7 mouse cellular contexts compared by ENCODE assay signal in genomic region chr7:25753076-25753475, GRCm38 (mm10). TPM values are rescaled to one million over a fixed set of nuclear protein-coding genes. Genes with fewer than 3 reads are reported as not detected.
DNase-seq lines count a peak whose midpoint lies in the region; ATAC-seq and TF ChIP-seq lines count a peak whose summit lies in the region.

No protein-coding gene starts in this region.

- intact Hi-C loops in gastrocnemius, postnatal 14 days (cut with DNase I; ENCODE audit: low total_unique reads), result no loop called here

- no peak for DNase-seq in kidney, postnatal 0 days (ENCODE audit: low spot score)
- no peak for DNase-seq in kidney, postnatal 4 days
- no peak for DNase-seq in embryonic facial prominence, embryonic 10.5 days (ENCODE audit: low spot score)
- DNase-seq in hindbrain, postnatal 0 days (ENCODE audit: low spot score), result no peak
- no peak for DNase-seq in frontal cortex, postnatal 10 days (ENCODE audit: low spot score in 2 of 2)
- no peak for DNase-seq in gastrocnemius, postnatal 14 days

- H3K27ac ChIP-seq in kidney, postnatal 0 days, result no peak overlapping the region
- H3K27ac ChIP-seq in embryonic facial prominence, embryonic 10.5 days (replicated peaks), result peak overlapping the region; percentile 99
- H3K27ac ChIP-seq in hindbrain, postnatal 0 days, result no peak overlapping the region
- no peak overlapping the region for H3K27ac ChIP-seq in neural tube, embryonic 12.5 days

- no peak for ATAC-seq in kidney, postnatal 0 days (replicated peaks; ENCODE audit: low FRiP score, low read depth)
- no peak for ATAC-seq in hindbrain, postnatal 0 days
- ATAC-seq in neural tube, embryonic 12.5 days (ENCODE audit: low FRiP score, low read depth), result no peak

- no peak for TF ChIP-seq CTCF in kidney, postnatal 0 days (IDR thresholded peaks at IDR 0.05; ENCODE audit: low read depth)
- no peak for TF ChIP-seq CTCF in hindbrain, postnatal 0 days (IDR thresholded peaks at IDR 0.05; ENCODE audit: low read depth)

- H3K4me2 ChIP-seq in kidney, postnatal 0 days (ENCODE audit: low read length), result peak overlapping the region; percentile 86
- peak overlapping the region; percentile 99 for H3K4me2 ChIP-seq in hindbrain, postnatal 0 days (ENCODE audit: low read depth, low read length)
- peak overlapping the region; percentile 94 for H3K4me2 ChIP-seq in neural tube, embryonic 12.5 days (replicated peaks)

- peak overlapping the region; percentile 99 for H3K9ac ChIP-seq in kidney, postnatal 0 days (ENCODE audit: low read depth, low read length)
- H3K9ac ChIP-seq in hindbrain, postnatal 0 days (replicated peaks; ENCODE audit: low read length), result peak overlapping the region; percentile 99
- H3K9ac ChIP-seq in neural tube, embryonic 12.5 days, result peak overlapping the region; percentile 96

- peak overlapping the region; percentile 93 for H3K4me3 ChIP-seq in kidney, postnatal 0 days (replicated peaks; ENCODE audit: low read depth, low read length)
- peak overlapping the region; percentile 97 for H3K4me3 ChIP-seq in embryonic facial prominence, embryonic 10.5 days
- H3K4me3 ChIP-seq in hindbrain, postnatal 0 days (ENCODE audit: low read length), result peak overlapping the region; percentile 98
- peak overlapping the region; percentile 97 for H3K4me3 ChIP-seq in neural tube, embryonic 12.5 days

- peaks cover 28% of the 10 kb centered on the region for H3K36me3 ChIP-seq in kidney, postnatal 0 days (ENCODE audit: insufficient read depth, low read length)
- H3K36me3 ChIP-seq in embryonic facial prominence, embryonic 10.5 days (replicated peaks), result peaks cover 52% of the 10 kb centered on the region
- H3K36me3 ChIP-seq in hindbrain, postnatal 0 days (ENCODE audit: insufficient read depth, low read length), result peaks cover 28% of the 10 kb centered on the region
- peaks cover 38% of the 10 kb centered on the region for H3K36me3 ChIP-seq in neural tube, embryonic 12.5 days

- peaks cover 9% of the 10 kb centered on the region for H3K4me1 ChIP-seq in kidney, postnatal 0 days (replicated peaks; ENCODE audit: insufficient read depth, low read length)
- peaks cover 17% of the 10 kb centered on the region for H3K4me1 ChIP-seq in embryonic facial prominence, embryonic 10.5 days
- peaks cover 16% of the 10 kb centered on the region for H3K4me1 ChIP-seq in hindbrain, postnatal 0 days (ENCODE audit: insufficient read depth, low read length)
- peaks cover 20% of the 10 kb centered on the region for H3K4me1 ChIP-seq in neural tube, embryonic 12.5 days

- no peaks in the 10 kb centered on the region for H3K9me3 ChIP-seq in kidney, postnatal 0 days (replicated peaks; ENCODE audit: low read length)
- no peaks in the 10 kb centered on the region for H3K9me3 ChIP-seq in embryonic facial prominence, embryonic 10.5 days
- no peaks in the 10 kb centered on the region for H3K9me3 ChIP-seq in hindbrain, postnatal 0 days (ENCODE audit: low read length)
- H3K9me3 ChIP-seq in neural tube, embryonic 12.5 days, result no peaks in the 10 kb centered on the region

- no peaks in the 10 kb centered on the region for H3K27me3 ChIP-seq in kidney, postnatal 0 days (ENCODE audit: insufficient read depth, low read length)
- no peaks in the 10 kb centered on the region for H3K27me3 ChIP-seq in embryonic facial prominence, embryonic 10.5 days (replicated peaks; ENCODE audit: low read depth, poor library complexity, severe bottlenecking)
- no peaks in the 10 kb centered on the region for H3K27me3 ChIP-seq in hindbrain, postnatal 0 days (ENCODE audit: insufficient read depth, low read length)
- H3K27me3 ChIP-seq in neural tube, embryonic 12.5 days (replicated peaks), result no peaks in the 10 kb centered on the region

RNA-seq across cellular contexts. Expression of gene Hnrnpul1, which starts 1.5 kb away (rescaled TPM):
- 50.0 and 56.0 TPM in 2 replicates for polyA plus RNA-seq in kidney, postnatal 0 days (2015; fragmentation: Nextera tagmentation; extraction: Ambion mirVana)
- polyA plus RNA-seq in embryonic facial prominence, embryonic 10.5 days (2016; fragmentation: Nextera tagmentation; extraction: Ambion mirVana), result 60.8 and 62.5 TPM in 2 replicates
- total RNA-seq in hindbrain, postnatal 0 days (2014; rRNA removed), result 116 and 128 TPM in 2 replicates
- 43.4 and 44.6 TPM in 2 replicates for polyA plus RNA-seq in hindbrain, postnatal 0 days (2015; fragmentation: Nextera tagmentation; extraction: Ambion mirVana)
- 64.7 and 67.0 TPM in 2 replicates for polyA plus RNA-seq in neural tube, embryonic 12.5 days (2016; fragmentation: Nextera tagmentation; extraction: Ambion mirVana)
- 10 to 100 TPM; 67.9 to 69.5 TPM for total RNA-seq in gastrocnemius, postnatal 14 days (2021)

RNA-seq across cellular contexts. Expression of gene Ccdc97, which starts 34.2 kb away (rescaled TPM):
- 18.8 and 19.4 TPM in 2 replicates for polyA plus RNA-seq in kidney, postnatal 0 days (2015; fragmentation: Nextera tagmentation; extraction: Ambion mirVana)
- 31.6 and 33.2 TPM in 2 replicates for polyA plus RNA-seq in embryonic facial prominence, embryonic 10.5 days (2016; fragmentation: Nextera tagmentation; extraction: Ambion mirVana)
- 41.2 and 43.1 TPM in 2 replicates for total RNA-seq in hindbrain, postnatal 0 days (2014; rRNA removed)
- polyA plus RNA-seq in hindbrain, postnatal 0 days (2015; fragmentation: Nextera tagmentation; extraction: Ambion mirVana), result 23.1 and 26.6 TPM in 2 replicates
- 31.3 and 34.0 TPM in 2 replicates for polyA plus RNA-seq in neural tube, embryonic 12.5 days (2016; fragmentation: Nextera tagmentation; extraction: Ambion mirVana)
- 10 to 100 TPM; 31.4 to 31.8 TPM for total RNA-seq in gastrocnemius, postnatal 14 days (2021)

RNA-seq across cellular contexts. Expression of gene Axl, which starts 35.4 kb away (rescaled TPM):
- polyA plus RNA-seq in kidney, postnatal 0 days (2015; fragmentation: Nextera tagmentation; extraction: Ambion mirVana), result 95.7 and 110 TPM in 2 replicates
- 22.1 and 29.7 TPM in 2 replicates for polyA plus RNA-seq in embryonic facial prominence, embryonic 10.5 days (2016; fragmentation: Nextera tagmentation; extraction: Ambion mirVana)
- total RNA-seq in hindbrain, postnatal 0 days (2014; rRNA removed), result 41.7 and 44.3 TPM in 2 replicates
- polyA plus RNA-seq in hindbrain, postnatal 0 days (2015; fragmentation: Nextera tagmentation; extraction: Ambion mirVana), result 24.5 and 26.8 TPM in 2 replicates
- 33.0 and 35.7 TPM in 2 replicates for polyA plus RNA-seq in neural tube, embryonic 12.5 days (2016; fragmentation: Nextera tagmentation; extraction: Ambion mirVana)
- total RNA-seq in gastrocnemius, postnatal 14 days (2021), result 10 to 100 TPM; 68.6 to 82.2 TPM
